Mouse (Mus musculus): Measurements from ENCODE around the gene Ntn1.

GRCm38 (mm10) chr11:68331117-68331437, 69.5 kb downstream of the Ntn1 start:
- no peak for TF ChIP-seq POLR2A (IDR thresholded peaks at IDR 0.05; ENCODE audit: low read depth, low read length)
- TF ChIP-seq CTCF (conservative IDR thresholded peaks at IDR 0.05; ENCODE audit: insufficient read depth, insufficient read length, low read depth, low read length) = no peak

Measured in kidney, adult 2 months (tissue).